Mouse (Mus musculus) stomach, embryonic 14.5 days (tissue): ENCODE results near the gene Aldh1l1. TPM values are rescaled to one million over a fixed set of nuclear protein-coding genes. Genes with fewer than 3 reads are reported as not detected.

Experiments
- ATAC-seq: fragments of 200-750 bp; cut with Nextera tagmentation; 2 replicates; pipeline ENCODE4 v1.8.0; 2017; ENCODE audit warnings: low read depth, moderate TSS enrichment; ENCODE audit not compliant: insufficient number of reproducible peaks, insufficient read depth, low FRiP score
- H3K27ac ChIP-seq: fragments of 300-500 bp; sonication (generic); 2 replicates; pipeline ENCODE4 v1.5.1; 2014; ENCODE audit warnings: mild to moderate bottlenecking, low read length, moderate library complexity, mixed read lengths
- H3K27me3 ChIP-seq: fragments of 300-500 bp; sonication (generic); 2 replicates; pipeline ENCODE4 v1.6.1; 2014; ENCODE audit warnings: low read length, control low read depth, mixed read lengths; ENCODE audit not compliant: control insufficient read depth, insufficient read depth
- H3K36me3 ChIP-seq: fragments of 300-500 bp; sonication (generic); 2 replicates; pipeline ENCODE4 v1.6.1; 2014; ENCODE audit warnings: mild to moderate bottlenecking, control low read depth, low read length, moderate library complexity, mixed read lengths; ENCODE audit not compliant: control insufficient read depth, insufficient read depth
- H3K4me1 ChIP-seq: fragments of 300-500 bp; sonication (generic); 2 replicates; pipeline ENCODE4 v1.6.1; 2014; ENCODE audit warnings: low read length, control low read depth, mixed read lengths; ENCODE audit not compliant: control insufficient read depth, insufficient read depth
- H3K4me2 ChIP-seq: fragments of 300-500 bp; sonication (generic); replicated peaks from 2 replicates; pipeline ENCODE4 v1.6.1; 2014; ENCODE audit warnings: low read depth, low read length, control low read depth
- H3K4me3 ChIP-seq: fragments of 300-500 bp; sonication (generic); 2 replicates; pipeline ENCODE4 v1.5.1; 2014; ENCODE audit warnings: low read depth, low read length, control low read depth
- H3K9ac ChIP-seq: fragments of 300-500 bp; sonication (generic); replicated peaks from 2 replicates; pipeline ENCODE4 v1.6.1; 2014; ENCODE audit warnings: low read depth, mild to moderate bottlenecking, control low read depth, low read length, moderate library complexity, mixed read lengths
- H3K9me3 ChIP-seq: fragments of 300-500 bp; sonication (generic); 2 replicates; pipeline ENCODE4 v1.6.1; 2016; ENCODE audit warnings: low read depth, low read length, control low read depth; ENCODE audit not compliant: control insufficient read depth
- WGBS: fragments of 180-500 bp; shearing (Covaris S2); extraction: QIAGEN DNeasy Blood & Tissue Kit; methylation state at CpG from one replicate; pipeline ENCODE4 v1.1.7; 2014; 5-methylcytosine and 5-hydroxymethylcytosine counted together
- polyA plus RNA-seq: library from polyadenylated mRNA; unstranded; fragments of >200 nt; fragmentation: Nextera tagmentation; extraction: Ambion mirVana; gene quantifications from 2 replicates; pipeline ENCODE4 v1.2.1, GENCODE M21; 2014

Aldh1l1 gene
- polyA plus RNA-seq, 1 experiment from 2014 or later = 2.5 TPM

DNA sequence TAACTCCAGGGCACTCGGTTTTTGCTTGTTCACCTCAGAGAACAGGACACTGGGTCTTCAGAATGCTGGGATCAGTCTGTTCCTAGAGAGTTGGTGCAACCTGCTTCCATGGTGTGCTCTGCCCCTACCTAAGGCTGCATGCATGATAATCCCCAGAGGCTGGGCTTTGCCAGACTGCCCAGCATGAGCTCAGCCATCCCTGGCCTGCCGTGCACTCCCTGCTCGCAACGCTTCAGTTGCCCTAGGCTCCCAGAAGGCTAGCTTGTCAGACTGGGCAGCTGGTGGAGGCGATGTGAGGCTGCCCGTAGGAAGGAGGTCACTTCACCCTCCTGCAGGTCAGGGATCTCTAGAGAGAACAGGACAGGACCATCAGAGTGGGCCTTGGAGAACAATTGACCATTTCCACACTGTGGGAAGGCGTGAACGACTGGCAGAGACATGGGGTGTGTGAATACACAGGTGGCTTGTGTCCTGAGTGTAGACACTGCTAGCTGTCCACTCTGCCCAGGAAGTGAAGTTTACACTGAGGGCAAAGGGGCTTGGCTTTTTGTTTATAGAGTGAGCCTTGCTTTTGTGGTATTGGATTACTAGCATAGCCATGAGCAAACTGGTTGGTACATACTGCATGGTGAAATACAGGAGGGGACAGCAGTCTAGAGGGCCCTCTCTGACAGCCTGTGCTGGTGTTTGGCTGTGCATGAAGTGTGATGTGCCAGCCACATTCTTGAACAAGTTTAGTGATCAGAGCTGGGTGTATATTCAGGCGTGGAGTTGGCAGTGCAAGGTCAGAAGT, 134.8 kb downstream of the Aldh1l1 start:
- Histone ChIP-seq H3K4me2 (no peak overlapping the region), H3K27me3 (no peaks in the 10 kb centered on the region), H3K4me3 (no peak overlapping the region), H3K9ac (no peak overlapping the region), H3K36me3 (no peaks in the 10 kb centered on the region), H3K9me3 (no peaks in the 10 kb centered on the region), H3K4me1 (peaks cover 14% of the 10 kb centered on the region; the same call in 1 of the 2 replicates), H3K27ac (no peak overlapping the region)
- ATAC-seq = no peak
- WGBS = 46% methylated on average over 9 of the region's 9 CpGs

DNA sequence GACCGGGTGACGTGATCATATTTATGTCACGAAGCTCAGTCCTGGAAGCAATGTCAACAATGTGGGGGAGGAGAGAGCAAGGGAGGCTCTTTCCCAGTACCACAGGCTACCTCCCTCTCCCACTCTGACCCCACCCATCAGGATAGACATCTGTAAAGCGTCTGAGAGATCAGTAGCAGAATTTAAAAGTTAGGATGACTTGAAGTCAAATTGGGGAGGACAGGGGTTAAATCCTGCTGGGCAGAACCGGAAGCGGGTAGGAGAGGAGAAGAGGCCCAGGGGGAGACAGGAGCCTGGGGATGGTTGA, 135.3 kb downstream of the Aldh1l1 start:
- no peak overlapping the region for H3K4me2 ChIP-seq
- ATAC-seq = no peak
- H3K9ac ChIP-seq = no peak overlapping the region
- H3K27ac ChIP-seq = no peak overlapping the region
- H3K36me3 ChIP-seq = no peaks in the 10 kb centered on the region
- H3K27me3 ChIP-seq = no peaks in the 10 kb centered on the region
- no peaks in the 10 kb centered on the region for H3K9me3 ChIP-seq
- no peak overlapping the region for H3K4me3 ChIP-seq
- peaks cover 14% of the 10 kb centered on the region; the same call in 1 of the 2 replicates for H3K4me1 ChIP-seq
- 44% methylated on average over 6 of the region's 6 CpGs for WGBS

DNA sequence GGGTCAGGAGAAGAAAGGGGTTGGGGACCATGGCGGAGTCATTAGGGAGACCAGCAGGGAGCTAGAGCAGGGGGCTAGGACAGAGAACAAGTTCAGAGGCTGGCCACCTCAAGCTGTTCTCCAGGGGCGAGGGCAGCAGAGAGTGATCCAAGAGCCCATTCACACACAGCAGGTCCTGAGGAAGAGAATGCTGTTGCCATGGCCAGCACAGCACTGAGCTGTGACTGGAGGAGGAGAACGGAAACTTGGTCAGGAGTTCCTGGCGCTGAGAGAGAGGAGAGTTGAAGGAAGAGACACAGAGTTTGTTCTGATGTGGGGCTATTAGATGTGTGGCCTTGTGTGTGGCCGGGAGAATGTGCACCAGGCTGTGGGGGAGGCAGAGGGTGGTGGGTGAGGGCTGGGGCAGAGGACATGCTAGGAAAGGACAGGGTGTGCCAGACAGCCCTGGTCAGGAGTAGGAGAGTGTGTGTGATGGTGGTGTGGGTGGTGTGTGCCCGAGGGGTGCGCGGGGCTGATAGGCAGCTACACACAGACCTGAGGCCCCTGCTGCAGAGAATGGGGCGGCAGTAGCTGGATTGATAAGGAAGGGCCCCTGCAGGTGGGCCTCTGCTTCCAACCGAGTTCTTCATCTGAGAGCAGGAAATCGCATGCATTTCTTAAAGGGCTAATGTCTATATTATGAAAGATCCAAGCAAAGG, 136.7 kb downstream of the Aldh1l1 start:
- Histone ChIP-seq H3K36me3 (no peaks in the 10 kb centered on the region), H3K27me3 (no peaks in the 10 kb centered on the region), H3K4me2 (no peak overlapping the region), H3K4me1 (peaks cover 14% of the 10 kb centered on the region; the same call in 1 of the 2 replicates), H3K27ac (peak overlapping the region; percentile 40; the same call in 1 of the 2 replicates), H3K9ac (no peak overlapping the region), H3K4me3 (no peak overlapping the region), H3K9me3 (no peaks in the 10 kb centered on the region)
- 47% methylated on average over 11 of the region's 11 CpGs for WGBS
- peak; percentile 88 for ATAC-seq

DNA sequence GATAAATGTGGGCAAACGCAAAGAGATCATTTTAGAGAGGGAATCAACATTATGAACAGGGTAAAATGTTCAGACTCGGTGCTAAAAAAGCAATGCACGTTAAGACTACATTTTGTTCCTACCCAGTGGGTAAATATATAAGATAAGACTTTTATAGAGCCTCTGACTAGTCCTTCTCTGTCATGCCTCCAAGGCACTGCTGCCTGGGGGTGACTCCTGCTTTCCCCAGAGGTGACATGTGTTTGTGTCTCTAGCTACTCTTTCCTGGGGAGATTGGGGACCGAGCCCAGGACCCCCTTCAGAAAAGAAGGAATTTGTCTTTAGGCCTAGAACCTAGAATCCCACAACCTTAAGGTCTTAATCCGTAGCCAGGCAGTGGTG, 137.2 kb downstream of the Aldh1l1 start:
- Histone ChIP-seq H3K9ac (no peak overlapping the region), H3K9me3 (no peaks in the 10 kb centered on the region), H3K27me3 (no peaks in the 10 kb centered on the region), H3K4me2 (no peak overlapping the region), H3K36me3 (no peaks in the 10 kb centered on the region), H3K4me3 (no peak overlapping the region), H3K4me1 (peaks cover 14% of the 10 kb centered on the region; the same call in 1 of the 2 replicates), H3K27ac (peak overlapping the region; percentile 30; the same call in 1 of the 2 replicates)
- 66% methylated on average over 5 of the region's 5 CpGs for WGBS
- no peak for ATAC-seq

DNA sequence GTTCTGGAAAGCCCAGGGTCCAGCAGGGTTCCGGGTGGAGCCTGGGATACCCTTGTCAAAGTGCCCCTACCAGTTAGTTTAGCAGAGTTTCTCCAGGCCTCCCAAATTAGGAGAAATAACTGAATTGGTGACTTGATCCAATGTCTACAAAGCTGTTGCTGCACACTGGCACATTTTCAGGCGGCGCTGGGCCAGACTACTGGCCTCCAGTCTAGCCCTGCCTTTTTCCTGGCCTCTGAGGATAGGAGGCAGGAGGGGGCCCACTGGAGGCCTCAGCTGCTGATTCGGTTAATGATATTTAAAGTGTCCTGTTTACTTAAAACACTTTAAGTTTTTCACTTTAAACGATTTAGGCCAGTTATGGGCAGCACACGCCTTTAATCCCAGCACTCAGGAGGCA, 138.0 kb downstream of the Aldh1l1 start:
- Histone ChIP-seq H3K9me3 (no peaks in the 10 kb centered on the region), H3K27me3 (no peaks in the 10 kb centered on the region), H3K27ac (no peak overlapping the region), H3K4me1 (peaks cover 14% of the 10 kb centered on the region; the same call in 1 of the 2 replicates), H3K36me3 (no peaks in the 10 kb centered on the region), H3K9ac (no peak overlapping the region), H3K4me3 (no peak overlapping the region), H3K4me2 (no peak overlapping the region)
- 59% methylated on average over 6 of the region's 6 CpGs for WGBS
- ATAC-seq = no peak

DNA sequence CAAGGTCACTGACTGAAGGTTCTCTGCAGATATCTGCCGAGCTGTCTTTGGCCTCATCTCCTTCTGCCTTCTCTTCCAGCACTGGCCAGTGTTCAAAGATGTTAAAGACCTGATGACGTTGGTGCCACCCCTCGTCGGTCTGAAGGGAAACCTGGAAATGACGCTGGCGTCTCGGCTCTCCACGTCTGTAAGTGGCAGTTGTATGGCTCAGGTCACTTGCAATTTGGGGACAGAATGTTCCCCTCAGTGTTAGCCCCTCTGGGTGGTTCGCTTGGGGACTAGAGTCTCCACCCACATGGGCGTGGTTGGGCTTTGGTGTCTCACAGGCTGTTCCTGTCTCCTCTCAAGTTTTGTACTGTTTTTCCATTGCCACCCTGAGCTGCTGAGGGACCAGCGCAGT, 138.5 kb downstream of the Aldh1l1 start:
- no peak overlapping the region for H3K27ac ChIP-seq
- no peaks in the 10 kb centered on the region for H3K36me3 ChIP-seq
- no peaks in the 10 kb centered on the region for H3K9me3 ChIP-seq
- peaks cover 14% of the 10 kb centered on the region; the same call in 1 of the 2 replicates for H3K4me1 ChIP-seq
- no peak overlapping the region for H3K4me2 ChIP-seq
- H3K9ac ChIP-seq = no peak overlapping the region
- H3K27me3 ChIP-seq = no peaks in the 10 kb centered on the region
- no peak overlapping the region for H3K4me3 ChIP-seq
- 70% methylated on average over 11 of the region's 11 CpGs for WGBS
- ATAC-seq = no peak

DNA sequence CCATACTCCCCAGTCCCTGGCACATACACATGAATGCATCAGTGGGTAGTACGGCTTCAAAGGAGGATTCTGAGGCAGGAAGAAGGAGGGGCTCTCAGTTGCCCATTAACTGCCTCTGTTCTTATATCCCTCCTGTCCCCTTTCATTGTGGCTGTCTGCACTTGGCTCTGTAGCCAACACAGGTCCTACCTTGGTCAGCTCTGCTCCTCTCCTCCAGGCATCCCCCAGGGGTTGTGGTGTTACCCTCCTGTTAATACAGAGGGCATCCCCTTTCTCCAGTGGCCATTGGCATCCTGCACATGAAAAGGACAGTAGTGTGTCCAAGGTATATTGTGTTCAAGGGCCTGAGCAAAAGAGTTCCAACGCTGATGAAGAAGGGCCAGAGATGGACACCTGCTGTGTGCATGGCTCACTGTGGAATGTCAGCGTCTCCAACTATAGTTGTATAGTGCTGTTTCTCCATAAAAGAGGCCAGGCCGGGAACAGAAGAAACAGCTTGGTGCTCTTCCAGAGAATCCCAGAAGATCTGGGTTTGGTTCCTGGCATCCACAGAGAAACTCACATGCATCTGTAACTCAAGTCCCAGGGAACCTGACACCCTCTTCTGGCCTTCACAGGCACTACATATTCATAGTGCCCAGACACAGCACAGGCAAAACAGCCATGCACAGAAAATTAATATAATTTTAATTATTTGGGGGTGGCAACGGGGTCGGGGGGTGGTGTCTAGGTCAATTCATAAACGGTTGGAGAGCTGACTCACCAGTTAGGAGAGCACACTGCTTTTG, 139.2 kb downstream of the Aldh1l1 start:
- no peak for ATAC-seq
- Histone ChIP-seq H3K27me3 (no peaks in the 10 kb centered on the region), H3K9me3 (no peaks in the 10 kb centered on the region), H3K4me3 (no peak overlapping the region), H3K9ac (no peak overlapping the region), H3K4me2 (no peak overlapping the region), H3K4me1 (peaks cover 14% of the 10 kb centered on the region; the same call in 1 of the 2 replicates), H3K27ac (no peak overlapping the region), H3K36me3 (no peaks in the 10 kb centered on the region)
- 83% methylated on average over 7 of the region's 7 CpGs for WGBS

DNA sequence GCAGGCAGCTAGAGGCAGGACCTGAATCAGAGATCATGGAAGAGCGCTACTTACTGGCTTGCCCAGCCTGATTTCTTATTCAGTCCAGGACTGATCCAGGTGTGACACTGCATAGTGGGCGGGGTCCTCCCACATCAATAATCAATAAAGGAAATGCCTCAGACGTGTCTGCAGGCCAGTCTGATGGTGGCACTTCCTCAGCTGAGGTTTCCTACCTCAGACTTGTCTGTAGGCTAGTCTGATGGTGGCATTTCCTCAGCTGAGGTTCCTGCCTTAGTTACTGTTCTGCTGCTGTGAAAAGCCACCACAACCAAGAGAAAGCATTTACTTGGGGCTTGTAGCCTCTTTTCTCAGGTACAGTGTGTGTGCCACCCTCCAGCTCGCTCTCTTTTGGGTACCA, 141.3 kb downstream of the Aldh1l1 start:
- no peaks in the 10 kb centered on the region for H3K27me3 ChIP-seq
- peaks cover 6% of the 10 kb centered on the region; the same call in 1 of the 2 replicates for H3K4me1 ChIP-seq
- no peak overlapping the region for H3K4me3 ChIP-seq
- H3K36me3 ChIP-seq = no peaks in the 10 kb centered on the region
- ATAC-seq = no peak
- no peaks in the 10 kb centered on the region for H3K9me3 ChIP-seq
- 83% methylated on average over 4 of the region's 4 CpGs for WGBS
- H3K27ac ChIP-seq = no peak overlapping the region
- no peak overlapping the region for H3K9ac ChIP-seq
- H3K4me2 ChIP-seq = no peak overlapping the region
